Mouse (Mus musculus): Measurements from ENCODE around the gene Zzz3.

DNA sequence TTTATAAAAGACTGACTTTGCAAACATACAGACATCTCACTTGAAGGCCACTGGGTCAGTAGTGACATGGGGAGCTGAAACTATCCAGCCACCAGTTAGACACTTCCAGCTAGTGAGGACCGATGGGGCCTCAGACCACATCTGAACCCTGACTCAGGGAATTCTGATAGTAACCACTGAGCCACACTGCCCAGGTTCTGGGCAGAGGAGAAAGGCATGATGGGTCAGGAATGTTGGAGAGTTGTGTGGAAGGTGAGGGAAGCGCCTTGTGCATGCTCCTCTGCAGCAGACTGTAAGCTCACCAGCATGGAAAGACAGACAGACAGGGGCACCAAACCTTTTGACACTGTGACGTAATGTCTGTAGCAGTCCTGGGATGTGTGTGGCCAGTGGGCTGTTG, 80.6 kb downstream of the Zzz3 start:
- no peak for TF ChIP-seq POLR2A (IDR thresholded peaks at IDR 0.05; ENCODE audit: low read depth, low read length)
- TF ChIP-seq CTCF (conservative IDR thresholded peaks at IDR 0.05; ENCODE audit: insufficient read depth, insufficient read length, low read depth, low read length): no peak
